Mouse (Mus musculus) ES-E14 (cell line): Measurements from ENCODE around the gene Txndc2. TPM values are rescaled to one million over a fixed set of nuclear protein-coding genes. Genes with fewer than 3 reads are reported as not detected.

ENCODE experiments used
- DNase-seq: peaks from one replicate; pipeline ENCODE4 v3.0.0-alpha.2; 2013; ENCODE audit warnings: low read depth, low spot score
- H3K27ac ChIP-seq: 2 replicates; pipeline ENCODE4 v1.5.1; 2012; ENCODE audit warnings: low read depth, mild to moderate bottlenecking, low read length, moderate library complexity, mixed read lengths; ENCODE audit not compliant: poor library complexity, insufficient read depth, severe bottlenecking
- H3K36me3 ChIP-seq: 2 replicates; pipeline ENCODE4 v1.6.1; 2012; ENCODE audit warnings: mild to moderate bottlenecking, low read length, moderate library complexity, mixed read lengths; ENCODE audit not compliant: control insufficient read depth, poor library complexity, insufficient read depth, severe bottlenecking
- H3K4me1 ChIP-seq, 2 experiments: fragments of 150-350 bp in 1 of 2; sonication (generic) in 1 of 2; 2 replicates each; pipeline ENCODE4 v1.6.1; 2012; ENCODE audit warnings: low read length in 2 of 2, mild to moderate bottlenecking in 1 of 2, mixed read lengths in 1 of 2; ENCODE audit not compliant: control insufficient read depth in 2 of 2, insufficient read depth in 2 of 2, poor library complexity in 1 of 2
- H3K4me3 ChIP-seq, 2 experiments: fragments of 150-350 bp in 1 of 2; sonication (generic) in 1 of 2; 2 replicates each; pipeline ENCODE4 v1.5.1; 2012; ENCODE audit warnings: low read length in 2 of 2, low read depth in 1 of 2, mild to moderate bottlenecking in 1 of 2, mixed read lengths in 1 of 2; ENCODE audit not compliant: insufficient read depth in 1 of 2, poor library complexity in 1 of 2, severe bottlenecking in 1 of 2
- H3K9ac ChIP-seq: 2 replicates; pipeline ENCODE4 v1.6.1; 2012; ENCODE audit warnings: low read depth, mild to moderate bottlenecking, low read length, mixed read lengths; ENCODE audit not compliant: poor library complexity, insufficient read depth, severe bottlenecking
- H3K9me3 ChIP-seq: fragments of 150-350 bp; sonication (generic); 2 replicates; pipeline ENCODE4 v1.6.1; 2012; ENCODE audit warnings: low read depth, mild to moderate bottlenecking, low read length; ENCODE audit not compliant: control insufficient read depth, insufficient read depth
- CHD2 ChIP-seq: IDR thresholded peaks from 2 replicates; pipeline ENCODE4 v1.6.1; 2014; ENCODE audit warnings: mild to moderate bottlenecking, low read depth, low read length, inconsistent platforms
- HCFC1 ChIP-seq: IDR thresholded peaks from 2 replicates; pipeline ENCODE4 v1.6.1; 2012; ENCODE audit warnings: low read length, inconsistent platforms, borderline replicate concordance; ENCODE audit not compliant: insufficient read depth
- MAFK ChIP-seq: IDR thresholded peaks from 2 replicates; pipeline ENCODE4 v1.6.1; 2014; ENCODE audit warnings: mild to moderate bottlenecking, low read depth, low read length, inconsistent platforms; ENCODE audit not compliant: insufficient read depth
- ZC3H11A ChIP-seq: IDR thresholded peaks from 2 replicates; pipeline ENCODE4 v1.6.1; 2012; ENCODE audit warnings: low read depth, mild to moderate bottlenecking, inconsistent platforms, low read length, borderline replicate concordance
- ZNF384 ChIP-seq: IDR thresholded peaks from 2 replicates; pipeline ENCODE4 v1.6.1; 2012; ENCODE audit warnings: low read depth, low read length, inconsistent platforms
- in situ Hi-C, 2 experiments: fragments of 600-800 bp; cut with MboI; formaldehyde crosslinking; loops; one replicate each; pipeline ENCODE4 v1.15.1; 2025; ENCODE audit warnings: low sequenced_read_pairs in 2 of 2, inconsistent platforms in 1 of 2; ENCODE audit not compliant: unreplicated experiment in 2 of 2
- total RNA-seq: library from RNA; depleted of rRNA; stranded (reverse); fragments of 300-350 nt; gene quantifications from 2 replicates; pipeline ENCODE4 v1.2.3, GENCODE M21; 2012

Txndc2 gene
- total RNA-seq, 1 experiment: 0.13 TPM

DNA sequence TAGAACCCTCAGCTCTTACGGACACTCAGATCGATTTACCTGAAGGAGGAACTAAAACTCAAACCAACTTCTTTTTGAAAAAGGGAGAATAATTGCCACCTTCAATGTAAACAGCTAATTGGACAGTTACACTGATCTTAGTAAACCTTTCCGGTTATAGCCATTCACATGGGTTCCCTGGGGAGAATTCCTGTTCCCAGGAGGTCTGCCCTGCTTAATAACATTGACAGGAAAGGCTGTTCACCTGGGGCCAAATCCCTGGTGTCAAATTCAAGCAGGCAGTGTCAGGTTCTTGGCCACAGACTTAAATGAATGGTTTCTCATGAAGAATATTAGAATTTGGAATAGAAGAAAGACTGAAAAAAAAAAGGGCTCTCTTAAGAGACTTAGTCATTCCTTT, 34.0 kb upstream of the Txndc2 start:
- TF ChIP-seq ZC3H11A: no peak
- in situ Hi-C loops: no loop called here
- Histone ChIP-seq H3K4me1 (peaks cover 0 to 5% of the 10 kb centered on the region in 2 experiments; a peak in 2 of 4 replicates), H3K27ac (no peak overlapping the region), H3K36me3 (0 out of 2 replicates have a peak, but pooled peaks cover 1% of the 10 kb centered on the region), H3K4me3 (no peak overlapping the region), H3K9me3 (no peaks in the 10 kb centered on the region), H3K9ac (no peak overlapping the region)
- DNase-seq: no peak

DNA sequence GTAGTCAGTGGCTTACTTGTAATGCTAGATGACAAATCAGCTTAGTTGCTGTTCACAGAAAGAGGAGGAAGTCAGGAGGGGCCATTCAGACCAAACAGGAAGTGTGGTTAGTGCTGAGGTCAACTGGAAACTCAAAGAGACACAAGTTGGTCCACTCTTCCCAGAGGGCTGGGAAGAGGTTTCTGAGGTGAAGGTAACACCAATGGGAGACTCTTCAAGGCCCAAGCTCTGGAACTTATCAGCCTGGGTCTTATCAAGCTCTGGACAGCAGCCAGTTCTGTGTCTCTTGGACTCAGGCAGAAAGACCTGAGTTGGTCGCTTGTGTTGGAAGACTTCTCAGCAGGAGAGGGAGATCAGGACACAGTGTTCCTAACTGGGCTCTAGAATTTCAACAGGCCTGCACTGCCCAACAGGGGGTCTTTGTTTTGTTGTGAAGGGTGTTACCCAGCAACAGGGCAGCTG, 32.8 kb upstream of the Txndc2 start:
- H3K4me3 ChIP-seq: no peak overlapping the region
- H3K36me3 ChIP-seq: 0 out of 2 replicates have a peak, but pooled peaks cover 1% of the 10 kb centered on the region
- no peaks in the 10 kb centered on the region for H3K9me3 ChIP-seq
- no peak overlapping the region for H3K27ac ChIP-seq
- no peak for DNase-seq
- peaks cover 0 to 4% of the 10 kb centered on the region in 2 experiments; a peak in 2 of 4 replicates for H3K4me1 ChIP-seq
- TF ChIP-seq ZNF384: no peak
- TF ChIP-seq HCFC1: no peak
- no peak for TF ChIP-seq MAFK
- no peak for TF ChIP-seq ZC3H11A
- TF ChIP-seq CHD2: no peak
- in situ Hi-C loops: no loop called here
- H3K9ac ChIP-seq: no peak overlapping the region

DNA sequence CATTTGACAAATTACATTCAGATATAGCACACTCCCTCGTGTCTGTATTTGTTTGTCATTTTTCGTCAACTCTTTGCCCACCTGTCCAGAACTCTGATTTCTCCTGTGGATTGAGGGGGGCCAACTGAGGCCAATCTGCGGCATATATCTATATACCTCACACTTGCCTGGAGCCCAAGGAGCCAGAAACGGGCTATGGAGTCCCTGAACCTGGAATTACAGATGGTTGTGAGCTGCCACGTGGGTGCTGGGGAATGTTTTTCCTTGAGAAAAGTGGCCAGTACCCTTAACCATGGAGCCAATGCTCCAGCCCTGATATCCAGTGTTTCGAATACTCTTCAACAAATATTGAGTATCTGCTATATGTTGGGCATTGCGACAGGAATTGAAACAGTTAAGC, 31.0 kb upstream of the Txndc2 start:
- TF ChIP-seq ZC3H11A: no peak
- TF ChIP-seq MAFK: no peak
- TF ChIP-seq HCFC1: no peak
- TF ChIP-seq ZNF384: no peak
- TF ChIP-seq CHD2: no peak
- no peak for DNase-seq
- no peak overlapping the region for H3K4me3 ChIP-seq
- H3K9me3 ChIP-seq: no peaks in the 10 kb centered on the region
- 0 out of 2 replicates have a peak, but pooled peaks cover 1% of the 10 kb centered on the region for H3K36me3 ChIP-seq
- H3K27ac ChIP-seq: no peak overlapping the region
- peaks cover 0 to 4% of the 10 kb centered on the region in 2 experiments; a peak in 2 of 4 replicates for H3K4me1 ChIP-seq
- in situ Hi-C loops: no loop called here
- H3K9ac ChIP-seq: no peak overlapping the region

DNA sequence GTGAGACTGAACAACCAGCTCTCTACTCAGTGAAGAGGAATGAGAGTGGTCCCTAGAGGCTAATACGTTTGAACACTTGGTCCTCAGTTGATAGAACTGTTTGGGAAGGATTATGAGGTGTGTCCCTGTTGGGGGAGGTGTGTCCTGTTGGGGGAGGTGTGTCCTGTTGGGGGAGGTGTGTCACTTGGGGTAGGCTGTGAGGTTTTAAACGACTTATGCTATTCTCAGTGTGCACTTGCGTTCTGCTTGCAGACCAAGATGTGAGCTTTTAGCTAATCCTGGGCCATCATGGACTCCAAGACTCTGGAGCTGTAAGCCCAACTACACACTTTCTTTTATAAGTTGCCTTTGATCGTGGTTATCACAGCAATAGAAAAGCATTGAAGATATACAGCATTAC, 27.1 kb upstream of the Txndc2 start:
- in situ Hi-C loops: no loop called here
- H3K9ac ChIP-seq: no peak overlapping the region
- no peak overlapping the region for H3K4me3 ChIP-seq
- DNase-seq: no peak
- TF ChIP-seq ZNF384: no peak
- H3K9me3 ChIP-seq: no peaks in the 10 kb centered on the region
- H3K27ac ChIP-seq: no peak overlapping the region
- H3K36me3 ChIP-seq: 0 out of 2 replicates have a peak, but pooled peaks cover 1% of the 10 kb centered on the region
- H3K4me1 ChIP-seq: 0 out of 4 replicates have a peak, but pooled peaks cover 2 to 3% of the 10 kb centered on the region in 2 experiments

DNA sequence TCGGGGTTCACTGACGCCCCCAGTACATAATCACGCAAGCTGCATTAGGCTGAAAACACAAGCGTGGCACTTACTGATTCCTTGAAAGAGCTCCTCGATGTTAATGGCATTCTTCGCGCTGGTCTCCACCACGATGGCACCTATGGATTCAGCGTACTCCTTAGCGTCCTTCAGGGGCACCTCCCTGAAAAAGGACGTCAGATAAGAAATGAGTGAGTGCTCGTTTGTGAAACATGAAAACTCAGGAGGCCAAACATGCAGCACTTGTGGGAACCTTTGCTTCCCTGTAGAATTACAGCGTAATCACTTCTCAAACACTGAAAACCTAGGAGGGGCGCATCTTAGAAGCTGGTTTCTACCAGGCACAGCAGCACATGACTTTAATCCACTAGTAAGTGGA, 25.8 kb upstream of the Txndc2 start:
- H3K27ac ChIP-seq: no peak overlapping the region
- in situ Hi-C loops: no loop called here

More for the DNA sequence above, 25.8 kb upstream of the Txndc2 start:
- DNase-seq: no peak
- Histone ChIP-seq H3K9ac (no peak overlapping the region), H3K4me1 (peaks cover 3 to 10% of the 10 kb centered on the region in 2 experiments; a peak in 2 of 4 replicates), H3K4me3 (no peak overlapping the region), H3K36me3 (no peaks in the 10 kb centered on the region), H3K9me3 (no peaks in the 10 kb centered on the region)
- TF ChIP-seq ZNF384 (no peak), CHD2 (no peak), MAFK (no peak), HCFC1 (no peak), ZC3H11A (no peak)
